Mouse (Mus musculus): ENCODE measurements around the gene Slc45a1. TPM values are rescaled to one million over a fixed set of nuclear protein-coding genes. Genes with fewer than 3 reads are reported as not detected.

The Slc45a1 gene
- not detected for total RNA-seq (2023)

DNA sequence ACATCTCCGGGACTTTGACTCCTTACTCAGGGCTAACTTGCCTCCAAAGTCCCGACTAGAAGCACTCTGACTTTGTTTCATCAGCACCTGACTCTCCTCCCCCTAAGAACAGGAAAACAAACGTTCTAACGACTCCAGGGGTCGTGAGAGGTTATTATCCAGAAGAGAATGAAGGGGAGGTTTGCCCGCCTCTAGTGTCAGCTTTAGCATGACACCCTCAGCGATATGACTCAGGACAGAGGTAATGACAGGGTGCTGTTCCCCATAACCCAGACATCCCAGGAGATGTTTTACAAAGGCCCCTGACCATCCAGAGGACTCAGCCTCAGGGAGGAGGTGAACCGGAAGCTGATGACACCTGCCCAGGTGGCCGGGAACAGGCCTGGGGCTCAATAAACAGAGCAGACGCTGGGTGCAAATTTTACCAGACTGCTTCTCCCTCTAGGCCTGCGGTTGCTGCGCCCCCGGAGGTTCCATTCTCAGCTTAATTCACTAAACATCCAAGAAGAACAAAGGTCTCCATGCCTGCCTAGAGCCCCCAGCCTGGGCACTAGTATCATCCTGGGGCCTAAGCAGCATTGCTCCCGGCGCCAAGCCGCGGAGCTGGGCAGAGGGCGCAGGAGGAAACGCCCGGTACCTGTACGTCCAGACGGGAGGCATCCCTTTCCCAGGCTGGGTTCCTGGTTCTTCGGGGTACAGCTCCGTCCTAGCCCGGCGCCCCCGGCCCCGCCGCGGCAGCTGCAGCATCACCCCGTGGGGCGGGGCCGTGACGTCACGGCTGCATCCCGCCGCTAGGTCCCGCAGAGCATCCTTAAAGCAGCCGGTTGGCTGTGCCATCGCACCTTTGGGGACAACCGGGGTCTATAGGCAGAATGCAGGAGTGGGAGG, at the start of gene Slc45a1:
Gene Slc45a1, minus strand, starts transcription at position 785 of the 888 bp plus-strand sequence.

Other genes starting within 250 kb of the Slc45a1 start
- gene Errfi1, start 201.7 kb upstream of the Slc45a1 start, total RNA-seq (2023), result 33.5 TPM

Measured in CD4-positive naive resting alpha-beta T cell, adult 57 days (primary cell).